Mouse (Mus musculus) limb, embryonic 14.5 days (tissue): ENCODE measurements around the gene C5ar1. TPM values are rescaled to one million over a fixed set of nuclear protein-coding genes. Genes with fewer than 3 reads are reported as not detected.

ENCODE experiments used
- ATAC-seq: fragments of 200-750 bp; cut with Nextera tagmentation; 2 replicates; pipeline ENCODE4 v1.8.0; 2017; ENCODE audit warnings: low read depth, moderate number of reproducible peaks, moderate TSS enrichment; ENCODE audit not compliant: low FRiP score
- DNase-seq: peaks from one replicate; pipeline ENCODE4 v3.0.0-alpha.2; 2015; ENCODE audit warnings: low spot score
- H3K27ac ChIP-seq: fragments of 300-500 bp; sonication (generic); replicated peaks from 2 replicates; pipeline ENCODE4 v1.5.1; 2014; ENCODE audit warnings: low read depth, mild to moderate bottlenecking, low read length, moderate library complexity, mixed read lengths
- H3K27me3 ChIP-seq: fragments of 300-500 bp; sonication (generic); 2 replicates; pipeline ENCODE4 v1.6.1; 2014; ENCODE audit warnings: low read length, mixed read lengths; ENCODE audit not compliant: control insufficient read depth, insufficient read depth
- H3K36me3 ChIP-seq: fragments of 300-500 bp; sonication (generic); 2 replicates; pipeline ENCODE4 v1.6.1; 2014; ENCODE audit warnings: mild to moderate bottlenecking, low read length, moderate library complexity, mixed read lengths; ENCODE audit not compliant: control insufficient read depth, insufficient read depth
- H3K4me1 ChIP-seq: fragments of 300-500 bp; sonication (generic); 2 replicates; pipeline ENCODE4 v1.6.1; 2014; ENCODE audit warnings: antibody characterized with exemption, low read length, mixed read lengths; ENCODE audit not compliant: control insufficient read depth, insufficient read depth
- H3K4me2 ChIP-seq: fragments of 300-500 bp; sonication (generic); replicated peaks from 2 replicates; pipeline ENCODE4 v1.6.1; 2014; ENCODE audit warnings: low read depth, mild to moderate bottlenecking, low read length, moderate library complexity; ENCODE audit not compliant: severe bottlenecking
- H3K4me3 ChIP-seq: fragments of 300-500 bp; sonication (generic); replicated peaks from 2 replicates; pipeline ENCODE4 v1.5.1; 2014; ENCODE audit warnings: low read length
- H3K9ac ChIP-seq: fragments of 300-500 bp; sonication (generic); 2 replicates; pipeline ENCODE4 v1.6.1; 2014; ENCODE audit warnings: mild to moderate bottlenecking, low read depth, low read length, moderate library complexity; ENCODE audit not compliant: severe bottlenecking
- H3K9me3 ChIP-seq: fragments of 300-500 bp; sonication (generic); 2 replicates; pipeline ENCODE4 v1.6.1; 2016; ENCODE audit warnings: low read length; ENCODE audit not compliant: control insufficient read depth
- POLR2A ChIP-seq: fragments of 200-500 bp; IDR thresholded peaks from 2 replicates; pipeline ENCODE4 v1.8.0; 2012; ENCODE audit warnings: inconsistent platforms, mild to moderate bottlenecking, moderate library complexity, borderline replicate concordance; ENCODE audit not compliant: insufficient read depth, insufficient read length; ENCODE audit errors: extremely low read depth
- WGBS: fragments of 180-500 bp; shearing (Covaris S2); extraction: QIAGEN DNeasy Blood & Tissue Kit; methylation state at CpG from one replicate; pipeline ENCODE4 v1.1.7; 2014; 5-methylcytosine and 5-hydroxymethylcytosine counted together
- polyA plus RNA-seq, 2 experiments: library from polyadenylated mRNA; depleted of rRNA in 1 of 2; stranded (reverse) in 1 of 2; unstranded in 1 of 2; fragments of >200 nt; fragmentation: Nextera tagmentation in 1 of 2; extraction: Ambion mirVana in 1 of 2; gene quantifications; 2 replicates each; pipeline versions ENCODE4 v1.2.1 to v1.2.3; 2012 to 2014

C5ar1 gene
- polyA plus RNA-seq, 2 experiments, result 3.1 to 3.2 TPM

DNA sequence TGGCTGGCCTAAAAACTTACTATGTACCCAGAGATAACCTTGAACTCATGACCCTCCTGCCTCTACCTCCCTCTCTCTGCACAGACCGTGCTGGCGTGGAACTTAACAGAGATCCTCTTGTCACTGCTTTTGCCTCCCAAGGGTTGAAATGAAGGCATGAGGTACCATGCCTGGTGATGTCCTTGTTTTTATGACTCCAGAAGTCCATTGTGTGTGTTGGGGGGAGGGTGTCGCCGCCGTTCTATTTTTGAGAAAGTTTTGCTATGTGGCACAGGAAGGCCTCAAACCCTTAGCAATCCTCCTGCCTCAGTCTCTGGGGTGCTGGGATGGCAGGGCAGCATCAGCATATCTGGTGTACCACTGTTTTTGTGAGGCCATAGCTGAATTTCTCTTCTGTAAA, 39.6 kb upstream of the C5ar1 start:
- H3K4me2 ChIP-seq, result peak overlapping the region; percentile 81
- no peaks in the 10 kb centered on the region for H3K9me3 ChIP-seq
- WGBS, result 81% methylated on average over 5 of the region's 5 CpGs
- peak overlapping the region; percentile 45 for H3K4me3 ChIP-seq
- H3K27ac ChIP-seq, result 0 out of 2 replicates have a peak overlapping the region, but pooled peaks have one; percentile 38
- H3K27me3 ChIP-seq, result no peaks in the 10 kb centered on the region
- no peak overlapping the region for H3K9ac ChIP-seq
- peaks cover 21% of the 10 kb centered on the region for H3K4me1 ChIP-seq
- DNase-seq (no peak), ATAC-seq (no peak)
- TF ChIP-seq POLR2A, result no peak
- H3K36me3 ChIP-seq, result no peaks in the 10 kb centered on the region

DNA sequence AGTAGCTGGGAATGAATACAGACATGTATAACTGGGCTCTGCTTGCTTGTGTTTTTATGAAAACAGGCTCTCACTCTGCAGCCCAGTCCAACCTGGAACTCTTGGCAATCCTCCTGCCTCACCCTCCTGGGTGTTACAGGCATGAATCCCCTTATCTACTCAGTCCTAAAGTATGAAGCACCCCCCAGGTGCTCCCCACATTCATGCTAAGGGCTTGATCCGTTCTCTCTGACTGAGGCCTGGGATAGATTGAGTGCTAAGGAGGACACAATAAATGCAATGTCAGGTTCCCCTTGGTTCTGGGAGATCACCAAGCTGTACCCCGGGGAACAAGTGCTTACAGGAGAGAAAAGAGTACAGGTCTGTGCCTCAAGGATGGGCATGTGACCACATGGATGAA, 38.3 kb upstream of the C5ar1 start:
- H3K9ac ChIP-seq, result 0 out of 2 replicates have a peak overlapping the region, but pooled peaks have one; percentile 31
- no peak overlapping the region for H3K4me2 ChIP-seq
- 64% methylated on average over 2 of the region's 2 CpGs for WGBS
- no peak for TF ChIP-seq POLR2A
- no peaks in the 10 kb centered on the region for H3K9me3 ChIP-seq
- no peaks in the 10 kb centered on the region for H3K36me3 ChIP-seq
- no peak for ATAC-seq
- no peak overlapping the region for H3K27ac ChIP-seq
- H3K4me1 ChIP-seq, result peaks cover 21% of the 10 kb centered on the region
- no peak overlapping the region for H3K4me3 ChIP-seq
- H3K27me3 ChIP-seq, result no peaks in the 10 kb centered on the region
- DNase-seq, result no peak

DNA sequence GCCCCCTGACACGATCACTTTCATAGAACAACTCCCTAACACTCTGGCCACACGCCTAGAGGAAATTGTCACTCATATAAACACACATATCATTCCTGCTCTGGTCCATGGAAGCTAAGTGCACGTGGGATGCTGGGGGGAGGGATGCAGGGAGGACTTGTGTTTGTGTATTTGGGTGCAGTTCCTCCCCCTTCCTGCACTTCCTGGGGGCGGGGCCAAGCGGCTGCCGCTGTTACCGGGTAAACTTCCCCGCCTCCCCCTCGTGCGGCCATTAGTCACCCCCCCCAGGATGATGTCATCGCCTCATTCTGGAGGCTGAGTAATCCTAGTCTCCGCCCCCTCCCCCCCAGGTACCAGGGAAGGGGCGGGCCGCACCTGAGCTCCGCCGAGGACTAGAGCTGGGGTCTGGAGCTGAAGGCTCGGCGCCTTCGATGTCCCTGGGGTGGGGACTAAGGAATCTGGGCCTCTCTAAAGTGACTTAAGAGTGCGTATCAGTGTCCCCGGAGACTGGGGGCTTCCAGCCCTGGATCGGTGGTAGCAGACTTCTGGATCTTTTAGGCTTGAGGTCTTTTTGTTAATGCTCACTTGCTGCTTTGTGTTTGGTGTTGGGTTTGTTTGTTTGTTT, 37.5 kb upstream of the C5ar1 start:
- peak; percentile 24; the same call in 1 of the 2 replicates for ATAC-seq

DNA sequence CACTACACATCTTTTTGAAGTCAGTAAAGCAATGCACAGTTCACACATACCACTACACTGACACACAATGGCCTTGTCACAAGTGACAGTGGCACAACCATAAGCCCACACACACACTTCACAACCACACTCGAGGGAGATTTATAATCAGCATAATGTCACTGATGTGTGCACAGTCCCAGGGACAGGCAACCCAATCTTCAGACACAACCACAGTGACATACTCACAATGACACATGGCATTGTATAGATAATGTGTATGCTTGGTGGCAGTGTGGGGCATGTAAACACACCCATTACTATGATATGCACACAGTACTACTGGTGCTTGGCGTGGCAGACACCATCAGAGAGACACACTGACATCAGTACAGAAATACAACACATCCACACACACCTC, 36.8 kb upstream of the C5ar1 start:
- H3K27ac ChIP-seq, result 0 out of 2 replicates have a peak overlapping the region, but pooled peaks have one; percentile 48
- ATAC-seq (no peak), DNase-seq (no peak)
- H3K4me2 ChIP-seq, result peak overlapping the region; percentile 93; the same call in 1 of the 2 replicates
- H3K4me3 ChIP-seq, result peak overlapping the region; percentile 26; the same call in 1 of the 2 replicates
- H3K4me1 ChIP-seq, result peaks cover 21% of the 10 kb centered on the region
- no peak for TF ChIP-seq POLR2A
- H3K9me3 ChIP-seq, result no peaks in the 10 kb centered on the region
- H3K9ac ChIP-seq, result no peak overlapping the region
- WGBS, result 32% methylated on average over 2 of the region's 2 CpGs
- H3K36me3 ChIP-seq, result no peaks in the 10 kb centered on the region
- no peaks in the 10 kb centered on the region for H3K27me3 ChIP-seq

More for the DNA sequence above, 37.5 kb upstream of the C5ar1 start:
- H3K9me3 ChIP-seq, result no peaks in the 10 kb centered on the region
- WGBS, result under 1% methylated on average over 22 of the region's 22 CpGs
- no peak for TF ChIP-seq POLR2A
- H3K27ac ChIP-seq, result peak overlapping the region; percentile 48
- DNase-seq, result peak; percentile 87
- H3K4me1 ChIP-seq, result peaks cover 21% of the 10 kb centered on the region
- H3K27me3 ChIP-seq, result no peaks in the 10 kb centered on the region
- peak overlapping the region; percentile 26 for H3K4me3 ChIP-seq
- peak overlapping the region; percentile 52 for H3K4me2 ChIP-seq
- H3K9ac ChIP-seq, result peak overlapping the region; percentile 31; the same call in 1 of the 2 replicates
- no peaks in the 10 kb centered on the region for H3K36me3 ChIP-seq

DNA sequence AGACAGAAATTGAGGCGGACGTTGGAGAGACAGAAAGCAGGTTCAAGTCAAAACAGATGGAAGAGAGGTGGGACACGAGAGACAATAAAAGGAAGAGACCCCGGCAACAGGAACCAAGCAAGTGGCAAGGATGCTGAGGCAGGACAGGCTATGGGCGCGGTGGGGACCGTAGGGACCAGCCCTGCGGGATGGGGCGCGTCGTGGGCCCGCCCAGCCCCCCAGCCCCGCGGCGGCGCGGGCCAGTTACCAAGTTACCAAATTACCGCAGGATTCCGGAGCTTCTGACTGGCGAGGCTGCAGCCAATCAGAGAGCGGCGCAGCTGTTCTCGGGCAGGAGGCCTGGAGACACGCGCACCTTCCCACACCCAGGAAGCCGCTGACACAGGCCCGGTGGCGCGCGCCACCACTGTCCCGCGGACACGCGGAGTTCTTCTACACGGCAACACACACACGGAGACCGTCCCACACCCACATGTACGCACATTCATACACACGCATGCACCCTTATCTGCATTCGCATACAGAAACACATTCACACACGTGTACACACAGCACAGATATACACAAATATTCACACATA, 36.1 kb upstream of the C5ar1 start:
- peak; percentile 84 for DNase-seq
- peak overlapping the region; percentile 48 for H3K9ac ChIP-seq
- no peaks in the 10 kb centered on the region for H3K27me3 ChIP-seq
- H3K36me3 ChIP-seq, result no peaks in the 10 kb centered on the region
- H3K27ac ChIP-seq, result peak overlapping the region; percentile 89
- 2% methylated on average over 37 of the region's 41 CpGs for WGBS
- ATAC-seq, result peak; percentile 60
- peak overlapping the region; percentile 45 for H3K4me3 ChIP-seq
- H3K4me2 ChIP-seq, result peak overlapping the region; percentile 93
- no peaks in the 10 kb centered on the region for H3K9me3 ChIP-seq
- no peak for TF ChIP-seq POLR2A
- H3K4me1 ChIP-seq, result peaks cover 21% of the 10 kb centered on the region
